Mouse (Mus musculus) liver, adult (tissue): ENCODE measurements at regions not wholly inside any gene's neighbourhood (a gene's known extent, or its start where the extent isn't known, plus 50 kb on each side); places are given as distances from the start of the nearest gene placed in this dataset.

Experiments
- GATA4 ChIP-seq: IDR thresholded peaks from 2 replicates; pipeline ENCODE4 v1.6.1; 2014; ENCODE audit warnings: mild to moderate bottlenecking, low read length; ENCODE audit not compliant: insufficient replicate concordance

DNA sequence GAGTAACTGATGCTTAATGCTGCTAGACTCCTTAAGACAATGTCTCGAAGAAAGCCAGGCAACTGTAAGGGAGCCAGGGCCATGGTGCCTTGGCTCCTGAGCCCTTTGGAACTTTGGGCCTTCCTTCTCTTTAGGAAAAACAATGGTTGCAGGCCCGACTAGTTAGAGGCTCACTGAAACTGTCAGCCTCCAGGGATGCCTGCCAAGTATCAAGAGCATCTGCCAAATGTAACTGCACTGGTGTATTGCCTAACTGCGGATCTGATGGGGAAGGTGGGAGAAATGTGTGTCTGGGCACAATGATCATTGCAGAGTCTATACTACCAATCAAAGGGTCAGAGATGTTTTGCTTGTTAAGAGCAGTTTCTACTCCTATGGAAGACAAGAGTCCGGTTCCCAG is 121.1 kb downstream of the H2al1j start:
- TF ChIP-seq GATA4 = no peak

DNA sequence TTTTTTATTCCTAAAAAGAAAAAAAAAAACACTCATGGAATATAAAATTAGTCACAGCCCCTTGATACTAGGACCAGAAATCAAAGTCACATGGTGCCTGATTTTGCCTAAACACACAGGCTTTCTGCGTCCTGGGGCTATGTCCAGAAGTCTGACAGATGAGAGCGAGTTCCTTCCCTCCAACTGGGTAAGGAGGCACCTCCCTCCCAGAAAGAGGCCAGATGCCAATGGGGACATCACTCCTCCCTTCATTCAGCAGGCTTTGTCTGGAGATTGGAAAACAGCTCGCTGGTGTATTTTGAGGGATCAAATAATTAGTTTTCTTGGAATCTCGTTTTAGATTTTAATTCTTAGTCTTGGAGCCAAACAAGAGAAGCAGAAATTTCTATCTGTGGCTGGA is 130.9 kb downstream of the H2al1j start:
- TF ChIP-seq GATA4 = no peak

DNA sequence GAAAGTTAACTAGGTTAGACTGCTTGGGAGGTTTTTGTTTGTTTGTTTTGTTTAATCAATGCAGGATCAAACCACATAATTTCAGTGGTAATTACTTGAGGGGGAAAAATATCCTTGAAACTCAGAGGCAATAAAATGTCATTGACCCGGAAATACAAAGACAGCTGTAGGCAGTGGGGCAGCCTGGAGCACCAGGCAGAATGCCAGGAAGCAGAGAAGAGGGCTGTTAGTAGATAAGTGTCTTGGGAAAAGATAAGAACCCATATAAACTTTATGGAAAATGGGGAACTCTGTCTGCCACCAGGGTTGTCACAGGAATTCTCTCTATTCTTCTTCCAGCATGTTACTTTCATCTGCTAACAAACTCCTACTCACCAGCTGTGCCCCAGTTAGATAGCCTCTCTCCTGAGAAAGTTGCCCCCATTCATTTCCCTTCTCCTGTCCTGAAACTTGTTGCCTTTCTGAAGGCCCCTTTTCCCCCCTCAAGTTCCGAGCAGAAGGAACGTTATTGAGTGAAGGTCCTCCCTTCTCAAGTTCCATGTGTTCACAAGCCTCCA is 136.4 kb downstream of the H2al1j start:
- no peak for TF ChIP-seq GATA4

DNA sequence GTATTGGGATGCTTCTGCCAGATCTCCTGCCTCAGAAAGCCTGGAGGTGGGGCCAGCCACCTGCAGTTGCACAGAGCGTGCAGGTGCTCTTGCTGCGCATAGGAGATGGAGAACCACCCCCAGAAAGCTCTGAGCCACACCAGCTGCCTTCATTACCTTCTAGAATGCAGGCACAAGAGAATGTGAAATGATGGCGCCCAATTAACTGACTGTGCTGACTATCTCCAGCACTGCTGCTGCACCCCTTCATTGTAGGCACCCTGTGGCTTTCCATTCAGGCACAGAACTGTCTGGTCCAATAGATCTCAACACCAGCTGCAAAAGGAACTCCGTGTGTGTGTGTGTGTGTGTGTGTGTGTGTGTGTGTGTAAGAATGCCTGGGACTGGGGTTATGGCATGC is 138.6 kb downstream of the H2al1j start:
- TF ChIP-seq GATA4 = no peak

DNA sequence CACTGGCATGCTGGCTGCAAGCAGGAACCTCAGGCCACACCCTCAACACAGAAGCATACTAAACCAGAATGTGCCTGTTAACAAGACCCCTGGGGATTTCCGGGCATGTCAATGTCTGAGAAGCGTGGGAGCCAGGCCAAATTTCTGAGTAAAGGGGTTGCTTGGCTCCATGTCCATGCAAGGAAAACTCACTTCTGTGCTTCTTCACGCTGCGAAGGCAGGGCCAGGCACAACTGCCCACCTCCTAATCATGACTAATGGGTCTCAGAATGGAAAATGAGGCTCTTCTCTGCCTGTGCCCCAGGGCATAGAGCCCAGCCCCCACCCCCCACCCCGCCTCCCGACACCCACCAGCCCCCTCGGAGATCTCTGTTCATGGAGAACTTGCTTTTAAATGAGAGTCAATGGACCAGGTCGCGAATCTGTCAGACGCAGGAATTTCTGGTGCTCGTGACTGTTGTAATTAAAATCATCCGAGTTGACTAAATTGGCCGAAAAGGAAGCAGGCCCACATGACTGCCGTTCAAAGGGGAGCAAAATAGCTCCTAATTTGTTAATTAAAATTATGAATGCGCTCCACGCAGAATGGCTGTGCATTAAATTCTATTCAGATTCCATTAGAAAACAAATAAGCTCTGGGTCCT is 152.2 kb downstream of the H2al1j start:
- no peak for TF ChIP-seq GATA4

DNA sequence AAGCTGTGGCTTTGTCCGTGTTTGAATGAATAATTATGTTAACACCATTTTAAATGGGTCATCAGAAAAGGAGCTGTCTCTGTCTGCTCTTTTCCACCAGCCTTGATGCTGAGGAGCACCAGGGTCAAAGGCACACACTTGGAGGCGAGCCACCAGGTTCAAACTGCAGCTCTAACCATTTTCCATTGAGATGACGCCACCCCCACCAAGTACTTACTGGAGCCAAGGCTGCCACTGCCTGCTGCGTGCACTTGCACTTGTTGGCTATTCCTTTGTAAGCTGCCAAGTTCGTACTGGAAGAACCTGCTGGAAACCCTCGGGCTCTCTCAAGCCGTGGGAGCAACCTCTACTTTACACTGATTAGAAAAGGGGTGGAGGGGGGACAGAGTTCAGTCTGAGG is 154.5 kb downstream of the H2al1j start:
- no peak for TF ChIP-seq GATA4

DNA sequence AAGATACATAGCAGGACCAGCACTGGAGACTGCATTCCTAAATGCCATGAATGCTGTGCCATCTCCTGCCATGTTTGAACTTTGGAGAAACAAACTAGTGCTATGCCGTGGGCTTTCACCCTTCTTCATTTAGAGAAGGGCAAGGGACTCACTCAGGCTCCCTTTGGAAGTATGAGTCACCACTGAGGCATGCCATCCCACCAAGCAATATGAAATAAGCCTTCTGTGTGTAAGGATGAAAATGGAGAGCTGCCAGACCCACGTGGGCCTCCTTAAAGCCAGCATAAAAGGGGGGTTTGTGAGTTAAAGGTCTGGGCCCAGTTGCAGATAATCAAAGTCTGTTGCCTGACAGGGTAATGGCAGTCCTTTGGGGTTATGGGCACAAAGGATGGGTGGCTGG is 159.0 kb downstream of the H2al1j start:
- TF ChIP-seq GATA4 = no peak

DNA sequence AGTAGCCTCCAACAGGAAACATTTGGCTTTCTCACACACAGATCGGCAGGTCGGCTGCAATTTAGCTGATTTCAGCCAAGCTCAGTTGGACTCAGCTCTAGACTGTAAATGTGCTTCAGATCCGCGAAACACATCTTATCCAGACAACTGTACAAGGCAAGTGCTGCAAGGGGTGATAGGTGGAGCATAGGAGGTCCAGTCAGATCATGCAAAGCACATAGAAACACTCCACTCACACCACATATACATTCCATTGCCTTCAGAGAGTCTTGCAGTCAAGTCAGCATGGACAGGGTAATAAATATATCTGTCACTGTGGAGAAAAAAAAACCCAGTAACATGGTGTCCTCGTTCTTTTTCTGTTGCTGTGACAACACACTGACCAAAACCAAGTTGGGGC is 160.3 kb downstream of the H2al1j start:
- TF ChIP-seq GATA4 = no peak

DNA sequence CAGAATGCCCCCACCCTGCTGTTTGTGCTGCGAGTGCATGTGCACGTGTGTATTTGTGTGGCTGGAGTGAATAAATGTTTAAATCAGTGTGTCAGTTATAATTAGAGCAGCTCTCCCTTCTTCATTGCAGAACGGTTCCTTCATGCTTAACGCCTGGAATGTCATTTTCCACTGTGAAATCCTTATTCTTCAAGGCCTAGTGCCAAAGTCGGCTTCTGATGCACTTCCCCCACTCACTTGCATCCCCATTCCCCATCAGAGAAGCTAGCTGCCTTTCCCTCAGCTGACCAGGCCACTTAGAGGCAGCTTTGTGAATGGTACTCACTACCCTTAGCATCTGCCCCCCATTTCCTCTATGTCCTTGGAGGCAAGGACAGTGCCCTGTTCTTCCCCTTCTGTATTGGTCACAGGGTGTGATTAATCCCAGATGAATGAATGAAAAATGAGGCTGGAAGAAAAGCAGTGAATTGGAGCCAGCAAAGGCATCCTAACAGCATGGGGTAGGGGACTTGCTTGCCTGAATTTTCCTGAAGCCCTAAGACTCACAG is 162.6 kb downstream of the H2al1j start:
- no peak for TF ChIP-seq GATA4

DNA sequence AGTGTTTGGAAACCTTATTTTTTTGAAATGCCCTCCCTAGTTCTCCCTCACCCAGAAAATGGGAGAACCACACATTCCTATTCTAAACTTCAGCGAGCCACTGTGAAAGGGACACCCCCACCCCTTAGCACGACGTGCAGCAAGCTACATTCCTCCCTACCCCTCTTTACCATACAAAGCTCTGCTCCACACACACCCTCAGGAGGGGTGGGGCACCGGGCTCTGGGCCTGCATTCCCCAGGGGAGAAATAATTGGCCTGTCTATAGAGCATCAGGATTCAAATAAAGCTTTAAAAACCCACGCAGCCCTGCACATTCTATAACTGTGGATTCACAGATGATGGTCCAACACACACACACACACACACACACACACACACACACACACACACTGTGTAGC is 163.6 kb downstream of the H2al1j start:
- TF ChIP-seq GATA4 = no peak

DNA sequence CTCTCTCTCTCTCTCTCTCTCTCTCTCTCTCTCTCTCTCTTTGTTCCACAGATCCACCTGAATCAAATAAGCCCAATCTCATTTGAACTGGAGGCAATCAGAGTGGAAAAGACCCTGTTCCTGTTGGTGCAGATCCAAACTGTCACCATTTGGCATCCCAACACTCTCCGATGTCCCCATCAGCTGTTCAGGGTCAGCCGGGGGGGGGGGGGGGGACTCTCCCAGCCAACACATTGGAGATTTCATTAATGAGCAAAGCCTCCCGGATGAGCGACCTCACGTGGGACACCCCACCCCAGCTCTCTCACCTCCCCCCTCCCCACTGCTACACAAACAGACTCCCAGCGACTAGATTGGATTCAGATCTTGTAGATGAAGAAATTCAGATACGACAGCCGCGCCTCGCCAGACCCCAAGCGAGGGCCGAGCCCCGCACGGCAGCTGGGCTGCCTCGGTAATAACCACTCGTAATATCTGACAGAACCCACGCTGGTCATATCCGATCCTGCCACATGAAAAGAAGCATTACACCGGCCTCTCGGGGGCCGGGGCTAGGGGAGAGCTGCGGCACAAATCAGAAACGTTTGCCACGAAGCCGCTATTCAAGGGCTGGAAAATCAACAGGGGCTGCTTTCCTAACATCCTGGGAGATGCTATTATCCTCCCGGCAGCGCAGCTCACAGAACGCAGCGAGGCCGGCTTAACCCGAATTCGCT is 164.2 kb downstream of the H2al1j start:
- no peak for TF ChIP-seq GATA4

DNA sequence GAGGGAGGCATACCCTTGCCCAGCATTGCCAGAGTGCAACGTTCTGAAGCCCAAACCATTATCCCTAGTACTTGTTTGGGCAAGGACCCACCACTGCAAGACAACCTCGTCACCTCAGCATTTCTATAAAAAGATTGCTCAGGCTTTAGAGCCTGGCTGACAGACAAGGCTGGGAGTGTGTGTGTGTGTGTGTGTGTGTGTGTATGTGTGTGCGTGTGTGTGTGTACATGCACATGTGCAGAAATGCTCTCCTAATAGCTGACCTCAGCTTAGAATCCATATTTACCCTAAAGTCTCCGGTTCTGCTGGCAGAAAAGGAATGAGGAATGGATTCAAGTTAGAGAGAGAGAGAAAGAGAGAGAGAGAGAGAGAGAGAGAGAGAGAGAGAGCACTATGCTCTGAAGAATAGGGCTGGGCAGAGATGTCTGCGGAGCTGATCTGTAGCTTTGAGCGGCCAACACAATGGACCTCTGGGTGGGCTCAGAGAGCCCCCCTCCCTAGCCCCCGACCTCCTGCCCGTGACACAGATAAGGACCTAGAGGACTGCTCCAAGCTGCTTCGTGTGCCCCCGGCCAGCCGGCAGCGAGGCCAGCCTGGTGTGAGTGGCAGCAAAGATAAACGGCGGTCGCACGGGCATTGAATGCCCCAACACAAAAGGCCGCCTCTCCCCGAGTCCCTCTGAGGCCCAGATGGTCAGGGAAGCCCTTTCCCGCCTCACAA is 166.1 kb downstream of the H2al1j start:
- TF ChIP-seq GATA4 = no peak

DNA sequence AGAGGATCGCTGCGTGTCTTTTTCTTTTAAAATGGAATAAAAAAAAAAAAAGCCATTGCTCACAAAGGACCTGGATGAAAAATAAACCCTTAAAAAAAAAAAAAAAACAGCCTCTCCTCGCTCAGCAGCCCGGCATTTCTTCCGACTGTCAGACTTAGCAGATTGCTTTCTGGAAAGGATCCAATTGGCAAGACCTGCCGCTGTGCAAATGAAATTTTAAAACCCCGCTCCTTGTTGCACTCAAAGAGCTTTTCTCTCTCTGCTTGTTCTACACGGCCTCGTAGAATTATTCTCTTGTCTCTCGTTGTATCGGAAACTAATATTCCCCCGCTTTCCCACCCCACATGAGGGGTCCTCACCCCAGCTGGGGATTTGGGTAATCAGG is 166.6 kb downstream of the H2al1j start:
- TF ChIP-seq GATA4 = no peak

DNA sequence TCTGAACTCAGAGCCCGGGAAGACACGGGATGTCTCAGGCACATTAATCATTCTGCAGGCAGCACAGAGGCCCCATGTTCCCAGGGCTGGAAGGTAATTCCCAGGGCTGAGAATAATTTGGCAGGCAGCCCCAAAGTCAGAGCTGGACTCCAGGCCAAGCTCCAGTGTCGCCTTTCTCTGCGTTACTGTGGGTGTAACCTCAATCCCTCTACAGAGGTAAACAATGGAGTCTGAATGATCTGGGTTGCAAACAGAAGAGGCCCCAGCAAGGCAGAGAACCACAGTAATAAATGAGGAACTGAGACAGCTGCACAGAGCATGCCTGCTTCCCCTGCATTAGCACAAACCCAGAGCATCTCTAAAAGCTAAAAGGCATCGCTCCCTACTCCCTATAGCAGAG is 184.8 kb downstream of the H2al1j start:
- TF ChIP-seq GATA4 = no peak

DNA sequence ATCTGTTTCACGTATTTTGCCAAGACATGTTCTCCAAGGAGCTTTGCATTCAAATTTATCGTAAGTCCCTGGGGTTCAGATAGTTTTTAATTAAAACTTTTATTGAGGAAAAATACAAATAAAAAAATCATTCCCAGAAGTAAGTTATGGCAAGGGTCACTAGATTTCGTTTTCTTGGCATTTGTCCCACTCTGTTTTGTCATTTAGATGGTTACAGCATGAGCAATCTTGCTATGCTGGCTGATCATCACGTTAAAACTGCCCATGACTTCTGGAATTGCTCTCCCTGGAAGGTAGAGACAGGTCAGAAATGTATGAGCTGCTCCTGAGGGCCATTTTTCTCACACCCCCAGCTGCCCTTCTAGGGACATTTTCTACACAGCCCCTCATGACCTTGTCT is 185.3 kb downstream of the H2al1j start:
- TF ChIP-seq GATA4 = no peak

DNA sequence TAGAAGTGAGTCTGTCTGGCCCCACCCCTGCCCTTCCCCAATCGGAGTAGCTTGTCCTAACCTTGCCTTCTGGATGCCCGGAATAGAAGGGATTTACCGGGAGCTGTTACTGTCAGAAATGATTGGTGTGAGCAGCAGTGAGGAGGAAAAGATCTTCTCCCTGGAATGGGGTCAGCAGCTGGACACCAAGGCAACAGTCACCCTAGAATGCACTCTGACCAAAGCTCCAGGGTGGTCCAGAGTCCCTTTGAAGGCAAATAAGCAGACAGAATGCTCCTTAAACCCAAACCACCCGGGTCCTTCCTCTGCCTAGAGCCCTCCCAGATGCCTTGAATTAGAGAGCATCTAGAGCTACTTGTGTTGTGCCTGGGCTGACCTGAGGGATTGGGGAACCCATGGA is 196.2 kb downstream of the H2al1j start:
- no peak for TF ChIP-seq GATA4

DNA sequence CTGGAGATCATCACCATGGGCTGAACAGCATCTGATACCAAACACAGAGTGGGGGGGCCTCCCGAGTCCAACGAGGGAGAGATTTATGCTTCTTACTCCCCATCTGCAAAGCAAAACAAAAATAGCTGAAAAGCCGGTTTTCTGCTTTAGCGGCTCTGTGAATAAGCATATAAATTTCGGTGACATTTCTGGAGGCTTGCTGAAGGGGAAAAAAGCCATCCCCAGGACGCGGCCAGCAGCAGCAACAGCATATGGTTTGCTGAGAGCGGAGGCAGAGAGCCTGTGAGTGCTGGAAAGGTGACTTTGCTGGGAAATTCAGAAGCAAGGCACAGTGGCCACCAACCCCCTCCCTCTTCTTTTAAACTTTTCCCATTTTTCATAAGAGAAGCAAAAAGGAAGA is 197.7 kb downstream of the H2al1j start:
- no peak for TF ChIP-seq GATA4

DNA sequence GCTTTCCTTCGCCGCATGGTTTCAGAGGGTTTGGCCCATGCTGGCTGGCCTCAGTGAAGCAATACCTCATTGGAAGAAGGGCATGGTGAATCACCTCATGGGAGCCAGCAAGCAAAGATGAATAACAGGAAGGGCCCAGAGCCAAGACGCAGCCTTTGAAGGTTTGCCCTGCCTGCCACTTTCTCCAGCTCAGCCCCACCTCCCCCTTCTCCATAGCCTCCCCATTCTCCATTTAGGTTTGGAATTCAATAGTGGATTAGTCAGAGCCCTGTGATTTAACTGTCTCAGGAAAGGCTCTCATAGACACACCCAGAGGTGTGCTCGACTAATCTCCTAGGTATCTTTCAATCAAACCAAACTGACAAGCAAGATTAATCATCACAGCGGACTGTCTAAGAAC is 201.0 kb downstream of the H2al1j start:
- no peak for TF ChIP-seq GATA4
